Mouse (Mus musculus): ENCODE data around the gene Atg3.

The Atg3 gene

GRCm38 (mm10) chr16:45158522-45159388, at the start of gene Atg3, which contains the start of gene Slc35a5:
Gene Atg3, plus strand, starts transcription at chr16:45158785.
Gene Slc35a5, minus strand, starts transcription at chr16:45158706.
- peak; percentile 95 for DNase-seq

GRCm38 (mm10) chr16:45110498-45110897, 48.1 kb upstream of the Atg3 start:
- no peak for DNase-seq

- no peak for DNase-seq
Measured at GRCm38 (mm10) chr16:45117200-45117599, 41.4 kb upstream of the Atg3 start.

GRCm38 (mm10) chr16:45118760-45119159, 39.8 kb upstream of the Atg3 start:
- DNase-seq, result no peak

GRCm38 (mm10) chr16:45120844-45121425, 37.6 kb upstream of the Atg3 start:
- peak; percentile 56 for DNase-seq

GRCm38 (mm10) chr16:45122571-45122970, 36.0 kb upstream of the Atg3 start:
- no peak for DNase-seq

GRCm38 (mm10) chr16:45124230-45125203, 34.1 kb upstream of the Atg3 start:
- no peak for DNase-seq

GRCm38 (mm10) chr16:45127936-45128710, 30.5 kb upstream of the Atg3 start:
- no peak for DNase-seq

GRCm38 (mm10) chr16:45141711-45142110, 16.9 kb upstream of the Atg3 start:
- DNase-seq, result no peak

GRCm38 (mm10) chr16:45142565-45142964, 16.0 kb upstream of the Atg3 start:
- DNase-seq, result no peak

- no peak for DNase-seq
Measured at GRCm38 (mm10) chr16:45145119-45145518, 13.5 kb upstream of the Atg3 start.

- no peak for DNase-seq
Measured at GRCm38 (mm10) chr16:45148488-45149082, 10.0 kb upstream of the Atg3 start.

GRCm38 (mm10) chr16:45154741-45155250, 3.8 kb upstream of the Atg3 start:
- no peak for DNase-seq

GRCm38 (mm10) chr16:45158136-45158521, 456 bp upstream of the Atg3 start:
- DNase-seq, result peak; percentile 67

- DNase-seq, result no peak
Measured at GRCm38 (mm10) chr16:45159389-45159716, 768 bp downstream of the Atg3 start.

GRCm38 (mm10) chr16:45178552-45178951, 20.0 kb downstream of the Atg3 start:
- DNase-seq, result no peak

GRCm38 (mm10) chr16:45181824-45182223, 23.2 kb downstream of the Atg3 start:
- no peak for DNase-seq

GRCm38 (mm10) chr16:45192613-45193012, 34.0 kb downstream of the Atg3 start:
- DNase-seq, result peak; percentile 83

GRCm38 (mm10) chr16:45196816-45197215, 38.2 kb downstream of the Atg3 start:
- peak; percentile 49 for DNase-seq

- DNase-seq, result no peak
Measured at GRCm38 (mm10) chr16:45201395-45201794, 42.8 kb downstream of the Atg3 start.

- DNase-seq, result no peak
Measured at GRCm38 (mm10) chr16:45204438-45204837, 45.9 kb downstream of the Atg3 start.
